Mouse (Mus musculus): ENCODE results near the gene Ctnnal1. TPM values are rescaled to one million over a fixed set of nuclear protein-coding genes. Genes with fewer than 3 reads are reported as not detected.
A peak's percentile ranks its signal among the peaks of the same experiment; 100 is the strongest.

The Ctnnal1 gene
- polyA plus RNA-seq, 1 experiment from 2014 or later = 38.1 TPM

DNA sequence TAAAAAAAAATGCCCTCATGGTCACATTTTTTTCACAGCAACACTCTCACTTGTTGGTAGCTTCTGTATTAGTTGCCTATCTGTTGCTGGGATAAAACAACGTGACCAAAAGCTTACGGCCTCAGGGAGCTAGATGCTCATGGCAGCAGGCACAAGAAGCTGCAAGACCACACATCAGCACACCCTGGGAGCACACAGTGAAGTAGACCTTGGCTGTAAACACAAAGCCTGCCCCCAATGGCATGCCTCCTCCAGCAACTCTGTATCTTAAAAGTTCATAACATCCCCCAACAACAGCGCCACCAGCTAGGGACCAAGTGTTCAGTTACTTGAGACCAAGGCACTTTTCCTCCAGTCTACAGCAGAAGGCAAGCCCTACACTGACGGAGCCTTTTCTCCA is 55.9 kb downstream of the Ctnnal1 start:
- no peak overlapping the region for H3K27ac ChIP-seq
- ATAC-seq (replicated peaks; ENCODE audit: low FRiP score, low read depth) = no peak
- no peak overlapping the region for H3K4me2 ChIP-seq (ENCODE audit: low read length)
- H3K4me3 ChIP-seq (replicated peaks; ENCODE audit: low read depth, low read length) = no peak overlapping the region
- H3K4me1 ChIP-seq (replicated peaks; ENCODE audit: insufficient read depth, low read length) = no peaks in the 10 kb centered on the region
- no peak overlapping the region for H3K9ac ChIP-seq (ENCODE audit: low read depth, low read length)
- DNase-seq (ENCODE audit: low spot score) = no peak
- no peaks in the 10 kb centered on the region for H3K27me3 ChIP-seq (ENCODE audit: insufficient read depth, low read length)
- TF ChIP-seq CTCF (IDR thresholded peaks at IDR 0.05; ENCODE audit: low read depth) = no peak
- no peaks in the 10 kb centered on the region for H3K9me3 ChIP-seq (replicated peaks; ENCODE audit: low read length)
- 73% methylated on average over 4 of the region's 4 CpGs for WGBS
- peaks cover 34% of the 10 kb centered on the region; the same call in 1 of the 2 replicates for H3K36me3 ChIP-seq (ENCODE audit: insufficient read depth, low read length)

DNA sequence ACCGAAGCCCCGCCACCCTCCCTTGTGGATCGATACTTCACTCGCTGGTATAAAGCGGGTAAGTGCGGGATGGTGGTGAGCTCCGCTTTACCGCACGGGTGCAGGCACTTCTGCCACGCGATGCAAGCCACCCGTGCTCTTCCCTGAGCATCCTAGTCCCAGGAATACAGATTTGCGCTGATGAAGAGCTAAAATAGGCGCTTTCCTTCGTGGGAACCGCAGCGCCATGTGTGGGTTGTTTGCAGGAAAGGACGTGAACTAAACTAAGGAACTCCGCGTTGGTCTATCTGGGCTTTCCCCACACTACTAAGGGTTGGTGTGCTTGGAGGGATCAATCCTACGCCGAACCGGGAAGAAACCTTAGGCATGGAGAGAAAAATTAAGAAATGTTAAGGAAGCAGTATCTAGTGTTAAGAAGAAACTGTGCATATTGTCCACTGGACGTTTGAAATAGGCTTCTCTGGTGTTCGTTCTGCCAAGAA is 62.3 kb downstream of the Ctnnal1 start:
- peak overlapping the region; percentile 73 for H3K9ac ChIP-seq (ENCODE audit: low read depth, low read length)
- 0 out of 2 replicates have a peak overlapping the region, but pooled peaks have one; percentile 42 for H3K27ac ChIP-seq
- peaks cover 21% of the 10 kb centered on the region for H3K36me3 ChIP-seq (ENCODE audit: insufficient read depth, low read length)
- no peaks in the 10 kb centered on the region for H3K9me3 ChIP-seq (replicated peaks; ENCODE audit: low read length)
- ATAC-seq (replicated peaks; ENCODE audit: low FRiP score, low read depth) (peak; percentile 15; the same call in 1 of the 2 replicates), DNase-seq (ENCODE audit: low spot score) (peak; percentile 29)
- H3K27me3 ChIP-seq (ENCODE audit: insufficient read depth, low read length) = no peaks in the 10 kb centered on the region
- H3K4me3 ChIP-seq (replicated peaks; ENCODE audit: low read depth, low read length) = peak overlapping the region; percentile 75
- WGBS = 2% methylated on average over 25 of the region's 25 CpGs
- no peak for TF ChIP-seq CTCF (IDR thresholded peaks at IDR 0.05; ENCODE audit: low read depth)
- H3K4me1 ChIP-seq (replicated peaks; ENCODE audit: insufficient read depth, low read length) = peaks cover 16% of the 10 kb centered on the region
- H3K4me2 ChIP-seq (ENCODE audit: low read length) = peak overlapping the region; percentile 80

DNA sequence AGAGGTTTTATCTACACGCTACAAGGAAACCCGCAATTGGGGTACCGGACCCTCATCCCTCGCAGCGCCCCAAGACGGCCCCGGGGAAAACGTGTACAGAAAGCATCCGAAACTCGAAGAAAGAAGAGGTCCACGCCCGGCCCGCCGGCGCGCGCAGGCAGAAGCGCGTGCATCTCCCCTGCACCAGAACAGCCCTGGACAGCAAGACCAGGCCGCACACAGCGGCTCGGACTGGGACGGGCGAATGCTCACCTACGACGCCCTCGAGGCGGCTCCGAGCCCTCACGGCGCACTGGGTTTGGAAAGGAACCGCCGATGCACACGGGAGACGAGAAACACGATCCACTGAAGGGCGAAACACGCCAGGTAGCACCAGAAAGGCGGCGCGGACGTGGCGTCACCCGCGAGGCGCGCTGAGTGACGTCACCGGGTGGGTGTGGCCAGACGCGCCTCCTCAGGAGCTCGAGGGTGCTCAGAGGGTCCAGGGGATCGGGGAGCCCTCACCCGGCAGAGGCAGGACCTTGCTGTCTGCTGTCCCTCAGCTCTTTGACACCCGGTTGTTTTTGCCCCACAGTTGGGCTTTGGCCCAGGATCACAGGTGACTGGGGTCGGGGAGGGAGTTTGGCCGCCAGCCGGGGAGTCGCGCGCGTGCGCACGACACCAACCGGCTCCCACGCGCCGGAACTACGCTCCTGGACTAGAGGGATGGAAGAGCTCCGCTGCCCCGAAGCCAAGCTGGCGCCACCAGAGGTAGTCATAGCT is 62.9 kb downstream of the Ctnnal1 start, which contains the start of the genes Elp1 and Fam206a:
Elp1 (minus strand) TSS at position 425 of the 762 bp plus-strand sequence.
Fam206a (plus strand) TSS at position 439 of the 762 bp plus-strand sequence.
- peak within 1 kb of the TSS; percentile 73 for H3K9ac ChIP-seq (ENCODE audit: low read depth, low read length)
- H3K36me3 ChIP-seq (ENCODE audit: insufficient read depth, low read length) = peaks cover 21% of the 10 kb centered on the region
- no peak for TF ChIP-seq CTCF (IDR thresholded peaks at IDR 0.05; ENCODE audit: low read depth)
- H3K9me3 ChIP-seq (replicated peaks; ENCODE audit: low read length) = no peaks in the 10 kb centered on the region
- H3K27me3 ChIP-seq (ENCODE audit: insufficient read depth, low read length) = no peaks in the 10 kb centered on the region
- peak within 1 kb of the TSS; percentile 42 for H3K27ac ChIP-seq
- WGBS = 0% methylated on average over 72 of the region's 72 CpGs
- ATAC-seq (replicated peaks; ENCODE audit: low FRiP score, low read depth) (peak; percentile 96), DNase-seq (ENCODE audit: low spot score) (peak; percentile 85)
- peak within 1 kb of the TSS; percentile 75 for H3K4me3 ChIP-seq (replicated peaks; ENCODE audit: low read depth, low read length)
- H3K4me1 ChIP-seq (replicated peaks; ENCODE audit: insufficient read depth, low read length) = peaks cover 16% of the 10 kb centered on the region
- H3K4me2 ChIP-seq (ENCODE audit: low read length) = peak within 1 kb of the TSS; percentile 80

DNA sequence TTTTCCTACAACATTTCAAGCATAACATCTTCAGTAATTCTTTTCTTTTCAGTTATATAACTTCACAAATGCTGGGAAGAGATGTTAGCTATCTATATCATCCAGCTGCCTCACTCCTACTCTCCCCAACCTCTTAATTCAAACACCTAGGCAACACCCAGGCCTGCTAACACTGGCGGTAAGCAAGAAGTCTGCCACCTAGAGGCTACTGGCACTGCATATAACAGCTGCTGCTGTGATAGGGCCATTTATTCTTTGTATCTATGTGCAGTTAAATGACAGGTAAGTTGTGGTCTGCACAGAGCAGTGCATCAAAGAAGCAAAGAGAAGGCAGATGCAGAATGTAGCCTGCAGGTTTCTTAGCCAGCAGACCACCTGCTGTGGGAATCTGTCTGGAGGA is 73.6 kb downstream of the Ctnnal1 start:
- DNase-seq (ENCODE audit: low spot score) (peak; percentile 12), ATAC-seq (replicated peaks; ENCODE audit: low FRiP score, low read depth) (no peak)
- WGBS = 33% methylated on average over 1 of the region's 1 CpGs
- peak; percentile 59 for TF ChIP-seq CTCF (IDR thresholded peaks at IDR 0.05; ENCODE audit: low read depth)
- no peak overlapping the region for H3K4me2 ChIP-seq (ENCODE audit: low read length)
- no peak overlapping the region for H3K4me3 ChIP-seq (replicated peaks; ENCODE audit: low read depth, low read length)
- H3K9ac ChIP-seq (ENCODE audit: low read depth, low read length) = no peak overlapping the region
- no peaks in the 10 kb centered on the region for H3K4me1 ChIP-seq (replicated peaks; ENCODE audit: insufficient read depth, low read length)
- no peaks in the 10 kb centered on the region for H3K27me3 ChIP-seq (ENCODE audit: insufficient read depth, low read length)
- H3K27ac ChIP-seq = no peak overlapping the region
- peaks cover 82% of the 10 kb centered on the region for H3K36me3 ChIP-seq (ENCODE audit: insufficient read depth, low read length)
- no peaks in the 10 kb centered on the region for H3K9me3 ChIP-seq (replicated peaks; ENCODE audit: low read length)

DNA sequence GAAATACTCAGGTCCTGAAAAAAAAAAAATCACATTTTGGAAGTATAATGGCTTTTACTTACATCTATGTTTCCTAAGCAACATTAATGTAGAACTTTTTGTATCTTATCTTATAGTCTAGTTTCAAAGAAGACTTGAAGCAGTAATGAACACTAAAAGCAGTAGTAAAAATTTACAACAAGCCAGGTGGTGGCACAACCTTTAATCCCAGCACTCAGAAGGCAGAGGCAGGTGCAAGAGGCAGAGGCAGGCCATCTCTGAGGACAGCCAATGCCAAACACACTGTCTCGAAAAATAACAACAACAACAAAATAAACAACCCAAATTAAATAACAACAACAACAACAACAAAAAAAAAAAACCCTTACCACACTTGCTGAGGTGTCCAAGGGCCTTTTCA is 93.9 kb downstream of the Ctnnal1 start:
- no peak overlapping the region for H3K9ac ChIP-seq (ENCODE audit: low read depth, low read length)
- H3K27ac ChIP-seq = no peak overlapping the region
- H3K4me2 ChIP-seq (ENCODE audit: low read length) = no peak overlapping the region
- DNase-seq (ENCODE audit: low spot score) = no peak
- no peaks in the 10 kb centered on the region for H3K9me3 ChIP-seq (replicated peaks; ENCODE audit: low read length)
- H3K4me1 ChIP-seq (replicated peaks; ENCODE audit: insufficient read depth, low read length) = no peaks in the 10 kb centered on the region
- TF ChIP-seq CTCF (IDR thresholded peaks at IDR 0.05; ENCODE audit: low read depth) = no peak
- no peaks in the 10 kb centered on the region for H3K27me3 ChIP-seq (ENCODE audit: insufficient read depth, low read length)
- WGBS = 81% methylated on average over 1 of the region's 1 CpGs
- H3K36me3 ChIP-seq (ENCODE audit: insufficient read depth, low read length) = peaks cover 75% of the 10 kb centered on the region
- no peak for ATAC-seq (replicated peaks; ENCODE audit: low FRiP score, low read depth)
- no peak overlapping the region for H3K4me3 ChIP-seq (replicated peaks; ENCODE audit: low read depth, low read length)

DNA sequence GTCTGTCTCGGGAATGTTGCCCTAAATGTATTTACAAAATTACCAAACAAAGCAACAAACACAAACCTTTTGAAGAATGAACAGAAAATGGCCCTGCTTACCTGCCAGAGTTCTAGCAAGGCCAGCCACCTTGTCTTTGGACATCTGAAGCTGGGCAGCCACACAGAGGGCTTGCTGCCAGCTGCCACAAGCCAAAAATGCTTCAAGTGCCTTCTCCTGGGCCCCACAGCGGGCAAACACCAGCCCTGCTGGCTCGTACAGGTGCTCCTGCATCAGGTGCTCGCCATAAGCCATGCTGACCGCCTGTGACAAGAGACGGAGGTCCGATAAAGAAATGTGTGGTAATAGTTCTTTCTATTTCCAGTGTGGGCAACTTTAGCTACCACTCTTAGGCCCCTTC is 96.1 kb downstream of the Ctnnal1 start:
- 93% methylated on average over 7 of the region's 7 CpGs for WGBS
- no peaks in the 10 kb centered on the region for H3K9me3 ChIP-seq (replicated peaks; ENCODE audit: low read length)
- peaks cover 73% of the 10 kb centered on the region for H3K36me3 ChIP-seq (ENCODE audit: insufficient read depth, low read length)
- no peak for TF ChIP-seq CTCF (IDR thresholded peaks at IDR 0.05; ENCODE audit: low read depth)
- no peak overlapping the region for H3K4me2 ChIP-seq (ENCODE audit: low read length)
- H3K27me3 ChIP-seq (ENCODE audit: insufficient read depth, low read length) = no peaks in the 10 kb centered on the region
- DNase-seq (ENCODE audit: low spot score) (no peak), ATAC-seq (replicated peaks; ENCODE audit: low FRiP score, low read depth) (no peak)
- H3K4me1 ChIP-seq (replicated peaks; ENCODE audit: insufficient read depth, low read length) = no peaks in the 10 kb centered on the region
- H3K9ac ChIP-seq (ENCODE audit: low read depth, low read length) = no peak overlapping the region
- no peak overlapping the region for H3K27ac ChIP-seq
- no peak overlapping the region for H3K4me3 ChIP-seq (replicated peaks; ENCODE audit: low read depth, low read length)

Measured in kidney, postnatal 0 days (tissue).